In the genomic region with DNA sequence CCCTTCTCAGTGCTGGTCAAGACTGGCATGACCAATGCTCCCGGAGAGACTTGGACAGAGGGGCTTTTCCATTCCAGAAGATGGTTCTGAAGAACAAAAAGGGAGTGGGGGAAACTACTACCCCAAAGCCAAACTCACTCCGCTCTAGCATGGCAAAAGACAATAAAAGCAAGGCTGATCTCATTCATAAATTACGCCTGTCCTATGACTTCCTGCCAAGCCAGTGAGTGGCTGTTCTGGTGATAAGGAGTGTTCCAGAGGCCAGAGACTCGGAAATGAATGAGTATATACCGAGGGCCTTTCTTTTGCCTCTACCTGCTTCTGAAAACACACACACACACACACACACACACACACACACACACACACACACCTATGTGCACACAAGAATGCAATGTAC, we compare ENCODE assay signal across 17 mouse cellular contexts. TPM values are rescaled to one million over a fixed set of nuclear protein-coding genes. Genes with fewer than 3 reads are reported as not detected.
DNase-seq lines count a peak whose midpoint lies in the region; ATAC-seq and TF ChIP-seq lines count a peak whose summit lies in the region.
"Had no signal": no experiment of that assay in that cellular context is flagged by ENCODE, and none has a peak within 500 bp of the region (broad histone marks: within the 10 kb centered on the region; RNA-seq: fewer than 3 reads in every experiment).

No protein-coding gene starts in this region.

- H3K36me3 ChIP-seq in intestine, embryonic 14.5 days (ENCODE audit: control insufficient read depth, insufficient read depth, low read length), result no peaks in the 10 kb centered on the region
- no peaks in the 10 kb centered on the region for H3K36me3 ChIP-seq in intestine, postnatal 0 days (ENCODE audit: control insufficient read depth, insufficient read depth)
- no peaks in the 10 kb centered on the region for H3K36me3 ChIP-seq in neural tube, embryonic 12.5 days
- H3K36me3 ChIP-seq in intestine, embryonic 16.5 days (ENCODE audit: control insufficient read depth, insufficient read depth, low read length), result no peaks in the 10 kb centered on the region
- H3K36me3 ChIP-seq: embryonic facial prominence, embryonic 13.5 days; hindbrain, embryonic 12.5 days; liver, embryonic 12.5 days had no signal

- peaks cover 32% of the 10 kb centered on the region for H3K4me1 ChIP-seq in intestine, embryonic 14.5 days (replicated peaks; ENCODE audit: control insufficient read depth, insufficient read depth, low read length)
- H3K4me1 ChIP-seq in intestine, postnatal 0 days (replicated peaks; ENCODE audit: control insufficient read depth, insufficient read depth, low read length), result peaks cover 2% of the 10 kb centered on the region; the same call in 1 of the 2 replicates
- peaks cover 13% of the 10 kb centered on the region for H3K4me1 ChIP-seq in neural tube, embryonic 12.5 days
- peaks cover 17% of the 10 kb centered on the region for H3K4me1 ChIP-seq in intestine, embryonic 16.5 days (ENCODE audit: control insufficient read depth, insufficient read depth, low read length)

- TF ChIP-seq CTCF in intestine, postnatal 0 days (IDR thresholded peaks at IDR 0.05; ENCODE audit: low read depth), result no peak

- ATAC-seq in intestine, embryonic 14.5 days (replicated peaks; ENCODE audit: low FRiP score, low TSS enrichment, low read depth), result no peak; the same call in 1 of the 2 replicates
- no peak; the same call in 1 of the 2 replicates for ATAC-seq in intestine, postnatal 0 days
- 0 out of 2 replicates have a peak, but pooled peaks have one; percentile 28 for ATAC-seq in neural tube, embryonic 12.5 days (ENCODE audit: low FRiP score, low read depth)
- peak; percentile 47 for ATAC-seq in intestine, embryonic 16.5 days
- ATAC-seq: forebrain, embryonic 13.5 days; liver, embryonic 12.5 days had no signal

- H3K9me3 ChIP-seq in intestine, embryonic 14.5 days (ENCODE audit: control insufficient read depth, low read length), result no peaks in the 10 kb centered on the region
- H3K9me3 ChIP-seq in intestine, postnatal 0 days (ENCODE audit: control insufficient read depth), result no peaks in the 10 kb centered on the region
- H3K9me3 ChIP-seq in neural tube, embryonic 12.5 days, result no peaks in the 10 kb centered on the region
- H3K9me3 ChIP-seq in intestine, embryonic 16.5 days (ENCODE audit: control insufficient read depth, low read length), result no peaks in the 10 kb centered on the region
- H3K9me3 ChIP-seq: embryonic facial prominence, embryonic 13.5 days; forebrain, embryonic 13.5 days; hindbrain, embryonic 12.5 days; liver, embryonic 12.5 days had no signal

- H3K27ac ChIP-seq in intestine, embryonic 14.5 days (ENCODE audit: low read depth), result peak overlapping the region; percentile 60
- H3K27ac ChIP-seq in intestine, postnatal 0 days (ENCODE audit: low read depth, low read length), result no peak overlapping the region
- H3K27ac ChIP-seq in neural tube, embryonic 12.5 days, result no peak overlapping the region; the same call in 1 of the 2 replicates
- 0 out of 2 replicates have a peak overlapping the region, but pooled peaks have one; percentile 42 for H3K27ac ChIP-seq in intestine, embryonic 16.5 days (ENCODE audit: low read length)
- H3K27ac ChIP-seq: embryonic facial prominence, embryonic 13.5 days; forebrain, embryonic 13.5 days; hindbrain, embryonic 12.5 days; left cerebral cortex, adult 2 months; liver, embryonic 12.5 days had no signal

- no peak overlapping the region for H3K9ac ChIP-seq in intestine, embryonic 14.5 days (ENCODE audit: low read length)
- no peak overlapping the region for H3K9ac ChIP-seq in intestine, postnatal 0 days (ENCODE audit: low read depth, low read length)
- no peak overlapping the region for H3K9ac ChIP-seq in neural tube, embryonic 12.5 days
- H3K9ac ChIP-seq in intestine, embryonic 16.5 days (ENCODE audit: low read depth, low read length), result no peak overlapping the region
- H3K9ac ChIP-seq: forebrain, embryonic 13.5 days; hindbrain, embryonic 12.5 days; liver, embryonic 12.5 days had no signal

- WGBS in intestine, embryonic 14.5 days, result 24% methylated on average over 5 of the region's 5 CpGs
- WGBS in intestine, postnatal 0 days, result 25% methylated on average over 5 of the region's 5 CpGs
- WGBS in neural tube, embryonic 12.5 days, result 66% methylated on average over 5 of the region's 5 CpGs
- WGBS in intestine, embryonic 16.5 days, result 24% methylated on average over 5 of the region's 5 CpGs

- H3K27me3 ChIP-seq in intestine, embryonic 14.5 days (replicated peaks; ENCODE audit: control insufficient read depth, insufficient read depth, low read length), result 0 out of 2 replicates have a peak, but pooled peaks cover 2% of the 10 kb centered on the region
- H3K27me3 ChIP-seq in intestine, postnatal 0 days (replicated peaks; ENCODE audit: control insufficient read depth, insufficient read depth, low read length), result no peaks in the 10 kb centered on the region
- H3K27me3 ChIP-seq in neural tube, embryonic 12.5 days (replicated peaks), result no peaks in the 10 kb centered on the region
- no peaks in the 10 kb centered on the region; the same call in 1 of the 2 replicates for H3K27me3 ChIP-seq in intestine, embryonic 16.5 days (replicated peaks; ENCODE audit: control insufficient read depth, insufficient read depth, low read length)
- H3K27me3 ChIP-seq: hindbrain, embryonic 12.5 days had no signal

- no peak overlapping the region for H3K4me2 ChIP-seq in intestine, embryonic 14.5 days (ENCODE audit: low read length)
- no peak overlapping the region for H3K4me2 ChIP-seq in intestine, postnatal 0 days (replicated peaks; ENCODE audit: low read depth)
- H3K4me2 ChIP-seq in neural tube, embryonic 12.5 days (replicated peaks), result no peak overlapping the region
- no peak overlapping the region for H3K4me2 ChIP-seq in intestine, embryonic 16.5 days (ENCODE audit: low read depth, low read length)
- H3K4me2 ChIP-seq: embryonic facial prominence, embryonic 13.5 days; forebrain, embryonic 13.5 days; hindbrain, embryonic 12.5 days; liver, embryonic 12.5 days; midbrain, embryonic 11.5 days had no signal

- no peak overlapping the region for H3K4me3 ChIP-seq in intestine, embryonic 14.5 days (ENCODE audit: low read depth, low read length)
- no peak overlapping the region for H3K4me3 ChIP-seq in intestine, postnatal 0 days (ENCODE audit: low read depth, low read length)
- no peak overlapping the region for H3K4me3 ChIP-seq in neural tube, embryonic 12.5 days
- H3K4me3 ChIP-seq in intestine, embryonic 16.5 days (ENCODE audit: low read length), result no peak overlapping the region
- H3K4me3 ChIP-seq: embryonic facial prominence, embryonic 13.5 days; forebrain, embryonic 13.5 days; hindbrain, embryonic 12.5 days; left cerebral cortex, adult 2 months; liver, embryonic 12.5 days had no signal

- DNase-seq in intestine, embryonic 14.5 days (ENCODE audit: low spot score), result no peak
- no peak for DNase-seq in neural tube, embryonic 10.5 days (ENCODE audit: extremely low spot score, low spot score)
- DNase-seq in Muller cell, postnatal 12 days (ENCODE audit: inconsistent ontology term), result no peak
- DNase-seq in urinary bladder, adult 18-20 months (ENCODE audit: low spot score in 2 of 2), result no peak
- DNase-seq: cerebellum, postnatal 14 days; gastrocnemius, postnatal 10 days; spleen, adult 18-20 months; thymus, postnatal 14 days had no signal

RNA-seq across cellular contexts. Expression of a gene that starts 48.6 kb away (rescaled TPM):
- polyA plus RNA-seq in intestine, embryonic 14.5 days (2014; fragmentation: Nextera tagmentation; extraction: Ambion mirVana), result 9.5 and 10.7 TPM in 2 replicates
- 0.93 and 1.0 TPM in 2 replicates for polyA plus RNA-seq in intestine, postnatal 0 days (2015; fragmentation: Nextera tagmentation; extraction: Ambion mirVana)
- polyA plus RNA-seq in neural tube, embryonic 12.5 days (2016; fragmentation: Nextera tagmentation; extraction: Ambion mirVana), result 16.7 and 18.6 TPM in 2 replicates
- 4.7 and 5.2 TPM in 2 replicates for polyA plus RNA-seq in intestine, embryonic 16.5 days (2015; fragmentation: Nextera tagmentation; extraction: Ambion mirVana)

Comparison
In these comparisons a context has a peak if more than half of its experiments do, and no peak if none do; other contexts are left out.
1. ATAC-seq: peak in neural tube, embryonic 12.5 days (single experiment) and intestine, embryonic 16.5 days (single experiment); none in intestine, embryonic 14.5 days (single experiment) and intestine, postnatal 0 days (single experiment).
2. H3K27ac ChIP-seq: peak in intestine, embryonic 14.5 days (single experiment) and intestine, embryonic 16.5 days (single experiment); none in intestine, postnatal 0 days (single experiment) and neural tube, embryonic 12.5 days (single experiment).